Mouse (Mus musculus): Measurements from ENCODE around the gene Uap1.
A peak's percentile ranks its signal among the peaks of the same experiment; 100 is the strongest.

Gene Uap1

GRCm38 (mm10) chr1:170174814-170175332, at the start of gene Uap1:
Gene Uap1, minus strand, starts transcription at chr1:170174957.
- DNase-seq (ENCODE audit: low spot score in 2 of 2), result peak; percentile 99 to 100

- DNase-seq (ENCODE audit: low spot score in 2 of 2), result no peak
Measured at GRCm38 (mm10) chr1:170223276-170223675, 48.5 kb upstream of the Uap1 start.

- no peak for DNase-seq (ENCODE audit: low spot score in 2 of 2)
Measured at GRCm38 (mm10) chr1:170220351-170220750, 45.6 kb upstream of the Uap1 start.

DNA sequence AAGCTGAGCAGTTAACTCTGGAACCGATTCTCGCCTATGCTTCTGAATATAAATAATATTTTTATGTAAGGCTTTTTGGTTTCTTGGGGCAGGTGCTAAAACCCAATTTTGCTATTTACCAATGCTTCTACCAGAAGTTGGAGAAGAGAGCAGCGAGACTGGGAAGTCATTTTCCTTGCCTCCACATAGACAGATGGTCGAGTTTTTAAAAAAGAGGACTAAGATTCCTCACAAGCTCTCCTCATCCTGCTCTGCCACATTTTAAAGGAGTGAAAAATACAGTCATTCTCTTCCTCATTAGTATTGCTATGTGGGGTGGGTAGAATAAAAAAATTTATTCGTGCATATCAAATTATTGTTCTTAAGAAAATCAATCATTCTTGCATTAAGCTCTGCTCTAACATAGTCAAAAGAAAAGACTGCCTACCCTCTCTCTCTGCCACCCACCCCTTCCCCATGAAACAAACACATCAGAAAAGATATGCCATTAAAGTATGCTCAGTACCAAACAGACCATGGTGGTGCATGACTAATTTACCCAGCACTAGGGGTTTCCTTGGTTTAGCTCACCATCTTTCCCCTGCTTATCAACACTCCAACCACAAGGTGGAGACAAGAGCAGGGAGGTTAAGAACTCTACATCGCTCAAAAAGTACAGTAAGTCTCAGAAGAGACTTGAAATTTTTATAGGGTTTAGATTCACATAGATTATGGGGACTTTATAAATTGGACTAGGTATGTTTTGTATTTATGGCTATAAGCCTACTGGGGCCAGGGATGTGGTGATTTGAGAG, 43.5 kb upstream of the Uap1 start:
- DNase-seq (ENCODE audit: low spot score in 2 of 2), result no peak

DNA sequence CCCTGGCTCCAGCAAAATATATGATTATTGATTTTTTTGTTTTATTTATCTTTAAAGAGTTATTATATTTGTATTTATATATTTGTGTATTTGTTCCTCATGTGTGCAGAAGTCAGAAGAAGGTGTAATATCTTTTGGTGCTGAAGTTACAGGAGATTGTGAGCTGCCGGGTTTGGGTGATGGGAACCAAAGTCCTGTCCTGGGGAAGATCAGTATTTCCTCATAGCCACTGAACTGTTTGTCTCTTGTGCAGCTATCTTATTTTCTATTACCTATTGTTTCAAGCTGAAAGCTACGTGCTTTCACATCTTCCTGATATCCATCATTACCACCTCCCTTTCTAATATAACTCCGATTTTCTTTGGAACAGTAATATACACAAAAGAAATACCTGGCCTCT, 40.8 kb upstream of the Uap1 start:
- no peak for DNase-seq (ENCODE audit: low spot score in 2 of 2)

GRCm38 (mm10) chr1:170214757-170215522, 40.2 kb upstream of the Uap1 start, which contains the start of gene Uhmk1:
Gene Uhmk1, minus strand, starts transcription at chr1:170215397.
- DNase-seq (ENCODE audit: low spot score in 2 of 2), result peak; percentile 90 to 91

- no peak for DNase-seq (ENCODE audit: low spot score in 2 of 2)
Measured at GRCm38 (mm10) chr1:170214383-170214756, 39.6 kb upstream of the Uap1 start.

DNA sequence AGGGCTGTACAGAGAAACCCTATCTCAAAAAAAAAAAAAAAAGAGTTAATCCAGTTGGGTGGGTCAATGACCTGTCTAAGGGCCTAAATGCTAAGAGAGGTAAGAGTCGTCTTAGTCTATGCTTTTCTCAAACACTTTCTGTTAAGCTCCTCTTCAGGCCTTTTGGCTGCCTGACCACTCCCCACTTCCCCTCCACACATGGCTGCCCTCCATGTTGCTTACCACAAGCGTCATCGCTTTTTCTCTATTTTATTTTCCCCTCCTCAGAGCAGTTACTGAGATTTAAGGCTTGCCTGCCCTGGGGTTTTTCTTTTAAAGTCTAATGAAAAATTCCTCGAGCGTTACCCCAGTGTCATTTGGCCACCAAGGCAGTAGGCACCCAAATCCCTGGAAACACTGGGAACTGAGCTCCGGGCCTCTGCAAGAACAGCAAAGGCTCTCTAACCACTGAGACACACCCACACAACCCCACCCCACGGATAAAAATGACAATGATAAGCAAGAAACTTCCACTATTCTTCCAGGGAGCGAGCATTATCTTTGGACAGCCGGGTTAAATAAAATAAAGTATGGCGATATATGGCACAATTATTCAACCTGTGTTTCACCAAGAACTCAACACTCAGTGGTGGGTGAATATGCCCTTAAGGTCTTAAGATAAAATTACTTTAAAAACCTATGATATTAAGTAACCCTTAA, 38.6 kb upstream of the Uap1 start:
- DNase-seq (ENCODE audit: low spot score in 2 of 2), result no peak

DNA sequence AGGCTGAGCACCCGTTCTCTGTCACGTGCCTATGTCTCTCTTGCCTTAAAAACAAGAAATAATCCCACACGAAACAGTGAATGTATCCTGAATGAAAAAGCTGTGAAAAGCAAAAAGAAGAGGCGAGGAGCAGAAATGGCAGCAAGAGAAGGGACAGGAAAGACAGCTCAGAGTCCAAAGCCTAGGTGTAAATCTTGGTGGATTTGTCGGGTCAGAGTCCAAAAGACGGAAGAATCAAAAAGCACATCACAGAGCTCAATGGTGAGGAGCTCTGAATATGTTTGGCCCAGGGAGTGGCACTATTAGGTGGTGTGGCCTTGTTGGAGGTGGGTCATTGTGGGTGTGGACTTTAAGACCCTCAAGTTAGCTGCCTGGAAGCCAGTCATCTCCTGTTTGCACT, 31.6 kb upstream of the Uap1 start:
- DNase-seq (ENCODE audit: low spot score in 2 of 2), result no peak

DNA sequence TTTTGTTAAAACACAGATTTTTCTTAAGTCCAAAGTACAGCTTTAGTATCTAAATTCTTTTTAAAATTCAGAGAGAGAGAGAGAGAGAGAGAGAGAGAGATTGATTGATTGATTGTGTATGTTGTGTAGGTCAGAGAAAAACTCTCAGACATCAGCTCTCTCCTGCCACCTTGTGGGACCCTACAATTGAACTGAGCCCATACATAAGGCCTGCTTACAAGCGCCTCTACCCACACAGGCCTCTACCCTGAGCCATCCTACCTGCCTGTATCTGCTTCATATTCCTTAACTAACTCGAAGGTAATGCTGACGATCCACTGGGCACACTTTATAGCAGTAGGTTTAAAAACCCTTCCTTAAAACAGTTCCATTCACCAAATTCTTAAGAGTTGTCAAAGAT, 25.6 kb upstream of the Uap1 start:
- DNase-seq (ENCODE audit: low spot score in 2 of 2), result no peak

DNA sequence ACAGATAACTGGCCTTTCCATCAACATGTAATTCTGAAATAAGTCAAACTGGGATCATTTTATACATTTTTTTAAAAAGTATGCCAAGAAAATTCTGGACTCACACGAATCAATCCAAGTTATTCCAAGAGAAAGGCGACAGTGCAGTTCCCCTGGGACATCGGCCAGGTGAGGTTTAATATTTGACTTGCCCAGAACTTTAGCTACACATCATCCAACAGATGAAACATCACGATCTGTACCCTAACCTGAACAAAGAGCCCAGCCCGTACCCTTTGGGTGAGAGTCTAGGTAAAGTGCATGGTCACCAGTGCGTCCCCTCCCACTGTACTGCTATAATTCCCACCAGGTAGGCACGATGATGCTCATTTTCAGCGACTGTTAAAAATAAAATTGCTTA, 21.5 kb upstream of the Uap1 start:
- no peak for DNase-seq (ENCODE audit: low spot score in 2 of 2)

DNA sequence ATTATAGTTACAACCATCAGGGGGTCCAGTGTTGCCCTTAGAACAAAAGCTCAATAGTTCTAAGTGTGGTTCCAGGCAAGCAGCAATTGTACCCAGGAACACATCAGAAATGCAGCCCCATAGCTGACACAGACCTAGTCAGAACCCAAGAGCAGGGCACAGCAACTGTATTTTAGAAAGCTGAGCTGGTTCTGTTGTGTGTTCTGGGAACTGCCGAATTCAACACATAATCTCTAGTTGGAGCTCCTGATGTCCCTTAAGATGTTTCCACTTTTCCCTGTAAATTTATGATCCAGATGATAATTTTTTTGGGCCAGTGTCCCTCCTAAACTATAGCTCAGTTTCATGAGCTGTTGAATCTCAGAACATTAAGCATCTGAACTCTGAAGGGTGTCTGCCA, 17.2 kb upstream of the Uap1 start:
- no peak for DNase-seq (ENCODE audit: low spot score in 2 of 2)

- no peak for DNase-seq (ENCODE audit: low spot score in 2 of 2)
Measured at GRCm38 (mm10) chr1:170190225-170190624, 15.5 kb upstream of the Uap1 start.

GRCm38 (mm10) chr1:170188601-170189000, 13.8 kb upstream of the Uap1 start:
- DNase-seq (ENCODE audit: low spot score in 2 of 2), result peak; percentile 72 to 85

- no peak for DNase-seq (ENCODE audit: low spot score in 2 of 2)
Measured at GRCm38 (mm10) chr1:170186531-170186930, 11.8 kb upstream of the Uap1 start.

- no peak for DNase-seq (ENCODE audit: low spot score in 2 of 2)
Measured at GRCm38 (mm10) chr1:170185137-170185536, 10.4 kb upstream of the Uap1 start.

DNA sequence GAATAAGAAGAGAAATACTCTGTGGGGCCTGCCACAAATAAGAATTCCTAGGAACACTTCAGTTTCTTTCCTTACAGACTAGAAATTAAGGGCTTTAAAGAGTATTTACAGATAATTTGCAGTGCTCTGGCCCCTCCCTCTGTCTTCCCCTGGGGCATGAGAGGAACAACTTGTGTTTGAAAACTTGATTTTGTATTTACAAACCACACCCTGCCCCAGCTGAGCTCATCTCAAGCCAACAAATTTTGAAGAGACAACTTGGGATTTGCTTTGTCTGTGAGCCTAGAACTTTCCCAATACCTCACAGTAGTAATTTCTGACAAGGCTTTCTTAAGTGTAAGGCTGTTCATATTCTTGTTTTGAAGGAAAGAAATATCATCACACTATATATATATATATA, 7.9 kb upstream of the Uap1 start:
- peak; percentile 59 to 76 for DNase-seq (ENCODE audit: low spot score in 2 of 2)

- no peak for DNase-seq (ENCODE audit: low spot score in 2 of 2)
Measured at GRCm38 (mm10) chr1:170176661-170177239, 2.0 kb upstream of the Uap1 start.

DNA sequence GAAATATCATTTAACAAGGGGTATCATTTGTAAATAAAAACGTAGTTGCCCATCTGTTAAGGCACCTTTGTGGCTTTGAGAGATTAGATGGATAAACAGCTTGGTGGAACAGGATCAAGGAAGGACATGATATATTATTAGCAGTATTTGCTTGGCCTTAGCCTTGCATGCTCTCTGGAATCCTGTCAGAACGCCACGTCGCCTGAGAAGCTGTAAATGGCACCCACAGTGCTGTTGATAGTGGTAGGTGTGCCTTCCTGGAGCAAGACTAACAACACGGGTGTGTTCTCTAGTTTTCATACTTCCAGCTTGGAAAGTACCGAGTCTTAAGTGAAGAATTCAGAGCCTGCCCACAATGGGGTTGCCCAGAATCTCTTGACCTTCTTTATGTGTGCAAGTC, 1.1 kb upstream of the Uap1 start:
- DNase-seq (ENCODE audit: low spot score in 2 of 2), result no peak

DNA sequence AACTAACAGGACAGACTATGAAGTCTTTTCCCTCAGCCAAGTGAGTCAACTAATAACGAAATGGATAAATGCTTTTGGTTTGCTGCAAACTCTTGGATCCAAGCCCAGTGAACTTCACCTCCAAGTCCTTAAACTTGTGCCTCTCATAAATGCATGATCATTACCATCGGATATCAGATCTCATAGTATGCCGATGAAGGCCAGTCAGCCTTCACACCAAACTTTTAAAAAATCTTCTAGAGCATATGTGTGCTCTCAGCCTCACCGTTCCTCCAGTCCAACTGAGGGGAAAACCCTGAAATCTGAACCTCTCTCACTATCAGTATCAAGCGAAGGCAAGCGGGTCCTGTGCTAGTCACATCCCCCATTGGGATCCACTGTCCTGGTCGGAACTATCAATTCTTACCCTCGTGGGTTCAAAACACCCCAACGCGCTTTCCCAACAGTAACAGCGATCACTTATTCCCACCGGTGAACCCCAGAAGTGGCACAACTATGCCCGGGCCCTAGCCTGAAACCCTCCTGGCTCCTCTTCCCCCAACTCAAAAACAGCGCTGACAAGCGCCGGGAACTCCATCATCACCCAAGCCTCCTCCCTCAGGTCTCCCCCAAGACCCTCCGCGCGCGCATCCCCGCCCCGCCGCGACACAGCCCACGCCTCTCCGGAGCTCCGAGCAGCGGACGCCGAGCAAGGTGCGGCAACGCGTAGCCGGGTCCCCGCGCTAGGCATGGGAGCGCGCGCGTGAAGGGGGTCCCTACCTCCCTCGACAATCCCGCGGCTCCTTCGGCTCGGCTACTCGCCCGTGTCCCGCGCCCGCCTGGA, 555 bp downstream of the Uap1 start:
- peak; percentile 46 to 56 for DNase-seq (ENCODE audit: low spot score in 2 of 2)

GRCm38 (mm10) chr1:170167781-170168180, 7.0 kb downstream of the Uap1 start:
- DNase-seq (ENCODE audit: low spot score in 2 of 2), result no peak
